In genomic region chr1:134093771-134094526, GRCm38 (mm10) we compare ENCODE assay signal across 1 mouse cellular context.
TF ChIP-seq lines count a peak whose summit lies in the region.

No protein-coding gene starts in this region.

TF ChIP-seq in CH12.LX, 34 proteins besides CTCF, POLR2A, EP300 and RAD21 (continued from another document):
- TF ChIP-seq ZNF384 (IDR thresholded peaks at IDR 0.05; ENCODE audit: low read depth, low read length) (no peak), ELF1 (IDR thresholded peaks at IDR 0.05; ENCODE audit: low read depth, low read length) (peak; percentile 84), MAFK (IDR thresholded peaks at IDR 0.05; ENCODE audit: insufficient replicate concordance, low read length) (0 out of 2 replicates have a peak, but pooled peaks have one; percentile 32), KAT2A (IDR thresholded peaks at IDR 0.05; ENCODE audit: insufficient replicate concordance, low read length) (no peak), E2F4 (IDR thresholded peaks at IDR 0.05; ENCODE audit: insufficient replicate concordance, low read depth, low read length) (0 out of 2 replicates have a peak, but pooled peaks have one; percentile 26), MYC (IDR thresholded peaks at IDR 0.05; ENCODE audit: low read depth, low read length) (peak; percentile 54; the same call in 1 of the 2 replicates), ZC3H11A (IDR thresholded peaks at IDR 0.05; ENCODE audit: low read depth, low read length) (no peak), IRF4 (IDR thresholded peaks at IDR 0.05; ENCODE audit: low read depth, low read length) (peak; percentile 88), CHD2 (IDR thresholded peaks at IDR 0.05; ENCODE audit: low read length) (0 out of 2 replicates have a peak, but pooled peaks have one; percentile 44), HCFC1 (IDR thresholded peaks at IDR 0.05; ENCODE audit: low read depth, low read length) (peak; percentile 35), NELFE (IDR thresholded peaks at IDR 0.05; ENCODE audit: low read depth, low read length) (no peak; the same call in 1 of the 2 replicates), MEF2A (IDR thresholded peaks at IDR 0.05; ENCODE audit: borderline replicate concordance, low read depth, low read length) (0 out of 2 replicates have a peak, but pooled peaks have one; percentile 38), CHD1 (IDR thresholded peaks at IDR 0.05; ENCODE audit: low read depth, low read length) (no peak; the same call in 1 of the 2 replicates), JUND (conservative IDR thresholded peaks at IDR 0.05; ENCODE audit: low read depth, low read length) (no peak), MAZ (IDR thresholded peaks at IDR 0.05; ENCODE audit: low read depth, low read length) (peak; percentile 66), TBP (conservative IDR thresholded peaks at IDR 0.05; ENCODE audit: low read depth, low read length) (0 out of 2 replicates have a peak, but pooled peaks have one; percentile 33), JUN (IDR thresholded peaks at IDR 0.05; ENCODE audit: insufficient read depth, low read depth, low read length) (no peak)
